Mouse (Mus musculus) kidney, adult 18-20 months (tissue): ENCODE data around the gene Zap70.
A peak's percentile ranks its signal among the peaks of the same experiment; 100 is the strongest.
"Not testable (repeated sequence)": the region's sequence is repeated elsewhere in the genome, so short reads cannot be mapped to it uniquely, and the experiment has no call there.

Experiments
- DNase-seq: peaks from one replicate; pipeline ENCODE4 v3.0.0; 2021

The Zap70 gene

GRCm38 (mm10) chr1:36780793-36781192 lies 19.2 kb downstream of the Zap70 start:
- peak; percentile 13 for DNase-seq

- no peak for DNase-seq
These were observed 20.9 kb downstream of the Zap70 start for GRCm38 (mm10) chr1:36782476-36782875.

GRCm38 (mm10) chr1:36784365-36785134 lies 23.0 kb downstream of the Zap70 start:
- peak; percentile 78 for DNase-seq

- DNase-seq = no peak
These were observed 23.6 kb downstream of the Zap70 start for GRCm38 (mm10) chr1:36785238-36785641.

- no peak for DNase-seq
These were observed 24.8 kb downstream of the Zap70 start for GRCm38 (mm10) chr1:36786377-36786776.

- DNase-seq = no peak
These were observed 27.8 kb downstream of the Zap70 start for GRCm38 (mm10) chr1:36789416-36789815.

- DNase-seq = no peak
These were observed 35.1 kb downstream of the Zap70 start for GRCm38 (mm10) chr1:36796711-36797110.

- no peak for DNase-seq
These were observed 35.9 kb downstream of the Zap70 start for GRCm38 (mm10) chr1:36797481-36797880.

GRCm38 (mm10) chr1:36800379-36801011 lies 38.9 kb downstream of the Zap70 start:
- no peak for DNase-seq

GRCm38 (mm10) chr1:36804259-36804658 lies 42.7 kb downstream of the Zap70 start:
- no peak for DNase-seq

GRCm38 (mm10) chr1:36804833-36805232 lies 43.2 kb downstream of the Zap70 start:
- DNase-seq = no peak

GRCm38 (mm10) chr1:36806181-36806905 lies 44.7 kb downstream of the Zap70 start:
- DNase-seq = no peak

- DNase-seq = no peak
These were observed 45.5 kb downstream of the Zap70 start for GRCm38 (mm10) chr1:36807086-36807485.

- DNase-seq = no peak
These were observed 46.4 kb downstream of the Zap70 start for GRCm38 (mm10) chr1:36807782-36808565.

- no peak for DNase-seq
These were observed 50.2 kb downstream of the Zap70 start for GRCm38 (mm10) chr1:36811806-36812205.

- DNase-seq = no peak
These were observed 51.8 kb downstream of the Zap70 start for GRCm38 (mm10) chr1:36813415-36813814.

GRCm38 (mm10) chr1:36814271-36814903 lies 52.8 kb downstream of the Zap70 start:
- no peak for DNase-seq

- DNase-seq = peak; percentile 22
These were observed 53.6 kb downstream of the Zap70 start for GRCm38 (mm10) chr1:36815166-36815565.

GRCm38 (mm10) chr1:36821918-36822317 lies 60.3 kb downstream of the Zap70 start:
- not testable (repeated sequence) for DNase-seq

GRCm38 (mm10) chr1:36824356-36824755 lies 62.8 kb downstream of the Zap70 start:
- no peak for DNase-seq

- no peak for DNase-seq
These were observed 69.6 kb downstream of the Zap70 start for GRCm38 (mm10) chr1:36830913-36831866.
